Mouse (Mus musculus) midbrain, embryonic 15.5 days (tissue): ENCODE results near the gene Nr1h2. TPM values are rescaled to one million over a fixed set of nuclear protein-coding genes. Genes with fewer than 3 reads are reported as not detected.

ENCODE experiments used
- ATAC-seq: fragments of 200-750 bp; cut with Nextera tagmentation; replicated peaks from 2 replicates; pipeline ENCODE4 v1.8.0; 2017; ENCODE audit warnings: moderate TSS enrichment
- H3K27ac ChIP-seq: fragments of 300-500 bp; sonication (generic); 2 replicates; pipeline ENCODE4 v1.5.1; 2015; ENCODE audit warnings: mild to moderate bottlenecking, inconsistent platforms
- H3K27me3 ChIP-seq: fragments of 300-500 bp; sonication (generic); replicated peaks from 2 replicates; pipeline ENCODE4 v1.6.1; 2015; ENCODE audit warnings: inconsistent platforms
- H3K36me3 ChIP-seq: fragments of 300-500 bp; sonication (generic); replicated peaks from 2 replicates; pipeline ENCODE4 v1.6.1; 2015; ENCODE audit warnings: inconsistent platforms
- H3K4me1 ChIP-seq: fragments of 300-500 bp; sonication (generic); 2 replicates; pipeline ENCODE4 v1.6.1; 2015; ENCODE audit warnings: inconsistent platforms
- H3K4me2 ChIP-seq: fragments of 300-500 bp; sonication (generic); 2 replicates; pipeline ENCODE4 v1.6.1; 2015; ENCODE audit warnings: inconsistent platforms, mild to moderate bottlenecking, moderate library complexity
- H3K4me3 ChIP-seq: fragments of 300-500 bp; sonication (generic); 2 replicates; pipeline ENCODE4 v1.5.1; 2015; ENCODE audit warnings: mild to moderate bottlenecking, inconsistent platforms
- H3K9ac ChIP-seq: fragments of 300-500 bp; sonication (generic); 2 replicates; pipeline ENCODE4 v1.6.1; 2015; ENCODE audit warnings: mild to moderate bottlenecking, inconsistent platforms
- H3K9me3 ChIP-seq: fragments of 300-500 bp; sonication (generic); 2 replicates; pipeline ENCODE4 v1.6.1; 2016; ENCODE audit warnings: inconsistent platforms
- WGBS: fragments of 180-500 bp; shearing (Covaris S2); methylation state at CpG from one replicate; pipeline ENCODE4 v1.1.7; 2015; ENCODE audit warnings: mixed read lengths; 5-methylcytosine and 5-hydroxymethylcytosine counted together
- polyA plus RNA-seq: library from polyadenylated mRNA; unstranded; fragments of >200 nt; fragmentation: Nextera tagmentation; extraction: Ambion mirVana; gene quantifications from 2 replicates; pipeline ENCODE4 v1.2.1, GENCODE M21; 2015

The Nr1h2 gene
- polyA plus RNA-seq, 1 experiment from 2014 or later: 61.1 TPM

DNA sequence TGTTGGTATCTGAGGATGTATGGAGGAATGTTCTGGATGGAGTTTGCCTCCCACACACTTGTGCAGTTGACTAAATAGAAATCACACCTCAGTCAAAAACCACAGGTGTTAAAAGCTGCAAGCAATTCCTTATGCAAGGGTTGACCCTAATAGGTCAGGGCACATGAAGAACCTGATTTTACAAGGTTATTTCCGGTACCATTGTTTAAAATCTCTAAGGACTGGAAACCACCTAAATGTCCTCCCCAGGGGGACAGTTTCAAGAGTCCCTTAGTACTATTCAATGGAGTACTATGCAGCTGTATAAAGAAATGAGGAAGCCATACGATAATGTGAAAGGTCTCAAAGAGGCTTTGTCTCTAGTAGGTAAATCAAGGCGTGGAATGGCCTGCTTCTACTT lies 7.5 kb downstream of the Nr1h2 start:
- ATAC-seq: no peak
- H3K36me3 ChIP-seq: peaks cover 11% of the 10 kb centered on the region; the same call in 1 of the 2 replicates
- H3K27ac ChIP-seq: no peak overlapping the region
- no peak overlapping the region for H3K4me2 ChIP-seq
- WGBS: 97% methylated on average over 3 of the region's 3 CpGs
- no peak overlapping the region for H3K4me3 ChIP-seq
- peaks cover 13% of the 10 kb centered on the region for H3K4me1 ChIP-seq
- no peaks in the 10 kb centered on the region for H3K9me3 ChIP-seq
- no peaks in the 10 kb centered on the region for H3K27me3 ChIP-seq
- H3K9ac ChIP-seq: no peak overlapping the region

DNA sequence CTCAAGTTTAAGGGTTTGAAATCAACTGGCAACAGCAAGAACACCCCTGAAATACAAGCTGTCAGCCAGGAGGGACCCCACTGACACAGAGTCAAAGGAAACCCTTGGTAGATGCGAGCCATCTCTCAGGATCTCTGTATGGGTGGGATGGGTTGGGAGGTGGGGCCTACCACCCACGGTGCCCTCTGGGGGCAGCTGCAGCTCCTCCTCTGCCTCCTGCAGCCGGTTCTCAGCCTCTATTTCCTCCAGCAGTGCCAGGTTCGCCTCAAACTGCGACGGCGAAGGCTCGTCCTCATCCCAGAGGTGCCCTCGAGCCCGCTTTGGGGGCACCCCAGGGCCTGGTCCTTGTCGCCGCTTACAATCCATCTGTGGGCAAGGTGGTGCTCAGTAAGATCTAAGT lies 10.7 kb downstream of the Nr1h2 start:
- no peak overlapping the region for H3K4me2 ChIP-seq
- no peak overlapping the region for H3K9ac ChIP-seq
- no peak for ATAC-seq
- no peaks in the 10 kb centered on the region for H3K36me3 ChIP-seq
- no peaks in the 10 kb centered on the region for H3K27me3 ChIP-seq
- H3K4me1 ChIP-seq: peaks cover 9% of the 10 kb centered on the region
- H3K9me3 ChIP-seq: no peaks in the 10 kb centered on the region
- WGBS: 82% methylated on average over 12 of the region's 12 CpGs
- no peak overlapping the region for H3K4me3 ChIP-seq
- no peak overlapping the region for H3K27ac ChIP-seq

DNA sequence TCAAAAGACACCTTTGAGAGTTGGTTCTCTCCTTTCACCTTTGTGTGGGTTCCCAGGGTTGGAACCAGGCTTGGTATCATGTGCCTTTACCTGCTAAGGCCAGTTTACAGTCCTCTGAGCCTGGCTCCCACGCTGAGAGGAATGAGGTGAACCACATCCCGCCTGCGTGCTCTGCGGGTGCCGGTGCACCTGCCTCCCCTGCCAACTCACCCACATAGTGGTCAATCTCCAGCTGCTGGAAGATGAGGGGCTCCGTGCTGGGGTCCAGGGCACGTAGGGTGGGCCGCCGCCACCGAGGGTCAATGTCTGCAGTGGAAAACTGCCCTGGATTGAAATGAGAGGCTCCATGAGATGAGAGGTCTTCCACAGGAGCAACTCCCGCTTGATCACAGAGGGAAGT lies 11.2 kb downstream of the Nr1h2 start:
- H3K36me3 ChIP-seq: no peaks in the 10 kb centered on the region
- no peaks in the 10 kb centered on the region for H3K27me3 ChIP-seq
- H3K27ac ChIP-seq: no peak overlapping the region
- peaks cover 4% of the 10 kb centered on the region for H3K4me1 ChIP-seq
- H3K9me3 ChIP-seq: no peaks in the 10 kb centered on the region
- no peak overlapping the region for H3K4me2 ChIP-seq
- 95% methylated on average over 11 of the region's 11 CpGs for WGBS
- H3K9ac ChIP-seq: no peak overlapping the region
- no peak for ATAC-seq
- H3K4me3 ChIP-seq: no peak overlapping the region

DNA sequence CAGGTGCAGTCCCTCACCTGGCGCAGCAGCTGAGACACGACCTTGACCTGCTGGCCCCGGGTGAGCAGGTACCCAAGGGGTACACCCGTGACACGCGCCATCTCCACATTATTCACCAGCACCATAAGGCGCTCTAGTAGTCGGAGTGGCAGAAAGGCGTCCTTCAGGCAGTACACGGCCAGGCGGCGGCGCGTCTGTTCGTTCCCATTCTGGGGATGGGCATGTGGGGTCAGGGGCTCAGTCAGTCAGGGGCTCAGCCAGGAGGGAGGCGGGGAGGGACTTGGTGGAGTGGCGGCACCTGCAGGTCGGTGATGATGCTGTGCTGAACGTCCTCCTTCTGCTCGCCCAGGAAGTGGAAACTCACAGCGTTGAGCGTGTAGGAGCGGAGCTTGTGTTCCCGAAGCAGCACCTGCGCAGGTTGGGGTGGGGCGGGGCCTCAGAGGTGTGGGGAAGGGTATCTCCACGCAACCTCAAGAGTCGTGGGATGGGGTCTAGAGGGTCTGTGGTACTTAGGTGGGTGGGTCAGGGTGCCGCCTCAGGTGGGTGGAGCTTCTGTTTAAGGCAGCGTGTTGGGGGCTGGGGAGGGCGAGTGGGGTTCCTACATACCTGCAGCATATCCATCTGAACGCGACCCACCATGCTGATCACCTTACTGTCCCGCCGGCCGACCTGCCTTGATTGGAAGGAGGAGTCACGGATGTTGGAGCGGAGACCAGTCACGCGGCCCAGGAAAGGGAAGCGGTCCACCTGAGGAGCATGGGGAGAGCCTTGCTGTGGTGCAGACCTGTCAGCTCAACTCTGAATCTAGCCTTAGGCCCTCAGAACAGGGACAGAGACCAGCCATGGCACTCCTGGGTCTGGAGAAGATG lies 14.8 kb downstream of the Nr1h2 start:
- H3K4me3 ChIP-seq: no peak overlapping the region
- H3K27me3 ChIP-seq: no peaks in the 10 kb centered on the region
- no peaks in the 10 kb centered on the region for H3K36me3 ChIP-seq
- no peak overlapping the region for H3K4me2 ChIP-seq
- no peak overlapping the region for H3K9ac ChIP-seq
- ATAC-seq: no peak; the same call in 1 of the 2 replicates
- H3K4me1 ChIP-seq: no peaks in the 10 kb centered on the region
- 92% methylated on average over 41 of the region's 41 CpGs for WGBS
- H3K9me3 ChIP-seq: no peaks in the 10 kb centered on the region
- H3K27ac ChIP-seq: no peak overlapping the region

DNA sequence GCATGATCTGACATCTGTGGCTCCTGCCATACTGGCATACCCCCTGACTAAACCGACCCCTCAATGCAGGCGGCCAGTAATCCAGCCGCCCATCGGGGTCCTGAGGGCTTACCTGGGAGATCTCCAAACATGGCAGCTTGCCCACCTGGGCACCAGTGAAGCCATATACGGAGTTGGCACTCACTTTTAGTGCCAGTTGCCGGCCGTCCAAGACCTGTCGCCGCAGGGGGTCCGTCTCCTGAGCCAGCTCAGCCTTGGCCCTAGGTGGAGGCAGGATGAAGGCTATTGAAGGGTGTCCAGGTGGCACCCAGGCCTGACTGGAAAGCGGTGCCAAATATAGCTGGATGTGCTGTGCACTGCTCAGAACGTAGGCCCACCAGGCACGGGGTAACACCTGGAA lies 16.3 kb downstream of the Nr1h2 start:
- no peaks in the 10 kb centered on the region for H3K4me1 ChIP-seq
- WGBS: 93% methylated on average over 13 of the region's 13 CpGs
- H3K36me3 ChIP-seq: no peaks in the 10 kb centered on the region
- no peak overlapping the region for H3K9ac ChIP-seq
- no peaks in the 10 kb centered on the region for H3K9me3 ChIP-seq
- no peaks in the 10 kb centered on the region for H3K27me3 ChIP-seq
- ATAC-seq: no peak
- H3K4me2 ChIP-seq: no peak overlapping the region
- H3K27ac ChIP-seq: no peak overlapping the region
- no peak overlapping the region for H3K4me3 ChIP-seq

DNA sequence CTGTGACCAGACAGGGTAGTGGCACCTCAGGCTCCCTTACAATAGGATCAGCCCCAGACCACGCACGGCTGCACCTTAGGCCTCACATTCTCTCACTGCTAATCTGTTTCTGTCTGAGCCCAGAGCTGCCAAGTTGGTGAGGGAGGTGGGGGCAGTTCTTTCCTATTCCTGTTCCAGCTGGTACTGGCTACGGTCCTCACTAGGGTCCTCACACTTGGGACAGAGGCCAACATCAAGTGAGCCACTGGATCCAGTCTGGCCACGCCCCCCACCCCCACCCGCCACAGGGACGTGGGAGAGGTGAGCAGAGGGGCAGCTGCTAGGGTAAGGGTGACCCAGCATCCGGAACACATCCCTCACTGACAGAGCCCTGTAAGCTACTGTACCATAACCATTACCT lies 16.7 kb downstream of the Nr1h2 start:
- no peak overlapping the region for H3K4me2 ChIP-seq
- no peak for ATAC-seq
- H3K27ac ChIP-seq: no peak overlapping the region
- no peaks in the 10 kb centered on the region for H3K4me1 ChIP-seq
- no peak overlapping the region for H3K4me3 ChIP-seq
- no peaks in the 10 kb centered on the region for H3K9me3 ChIP-seq
- H3K36me3 ChIP-seq: no peaks in the 10 kb centered on the region
- no peak overlapping the region for H3K9ac ChIP-seq
- WGBS: 79% methylated on average over 7 of the region's 7 CpGs
- H3K27me3 ChIP-seq: no peaks in the 10 kb centered on the region

DNA sequence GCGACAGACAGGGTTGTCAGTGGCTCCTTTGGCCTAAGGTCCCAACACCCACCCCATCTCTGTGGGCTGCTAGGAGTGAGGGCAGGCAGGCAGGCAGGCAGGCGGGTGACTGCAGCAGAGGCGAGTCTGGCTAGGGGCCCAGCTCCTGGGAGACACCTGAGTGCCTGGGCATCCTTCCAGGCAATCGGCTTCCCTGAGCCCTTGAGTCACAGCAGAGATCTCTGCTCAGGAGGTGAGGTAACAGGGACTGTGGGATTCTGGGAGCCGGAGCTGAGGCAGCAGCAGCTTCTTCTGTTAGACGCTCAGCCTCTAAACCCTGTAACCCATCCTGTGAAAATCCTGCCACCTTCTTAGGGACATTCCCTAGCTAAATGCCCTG lies 17.2 kb downstream of the Nr1h2 start:
- Histone ChIP-seq H3K9me3 (no peaks in the 10 kb centered on the region), H3K27me3 (no peaks in the 10 kb centered on the region), H3K9ac (no peak overlapping the region), H3K4me1 (no peaks in the 10 kb centered on the region), H3K4me2 (no peak overlapping the region), H3K27ac (no peak overlapping the region), H3K4me3 (no peak overlapping the region), H3K36me3 (no peaks in the 10 kb centered on the region)
- ATAC-seq: no peak
- 86% methylated on average over 6 of the region's 6 CpGs for WGBS

DNA sequence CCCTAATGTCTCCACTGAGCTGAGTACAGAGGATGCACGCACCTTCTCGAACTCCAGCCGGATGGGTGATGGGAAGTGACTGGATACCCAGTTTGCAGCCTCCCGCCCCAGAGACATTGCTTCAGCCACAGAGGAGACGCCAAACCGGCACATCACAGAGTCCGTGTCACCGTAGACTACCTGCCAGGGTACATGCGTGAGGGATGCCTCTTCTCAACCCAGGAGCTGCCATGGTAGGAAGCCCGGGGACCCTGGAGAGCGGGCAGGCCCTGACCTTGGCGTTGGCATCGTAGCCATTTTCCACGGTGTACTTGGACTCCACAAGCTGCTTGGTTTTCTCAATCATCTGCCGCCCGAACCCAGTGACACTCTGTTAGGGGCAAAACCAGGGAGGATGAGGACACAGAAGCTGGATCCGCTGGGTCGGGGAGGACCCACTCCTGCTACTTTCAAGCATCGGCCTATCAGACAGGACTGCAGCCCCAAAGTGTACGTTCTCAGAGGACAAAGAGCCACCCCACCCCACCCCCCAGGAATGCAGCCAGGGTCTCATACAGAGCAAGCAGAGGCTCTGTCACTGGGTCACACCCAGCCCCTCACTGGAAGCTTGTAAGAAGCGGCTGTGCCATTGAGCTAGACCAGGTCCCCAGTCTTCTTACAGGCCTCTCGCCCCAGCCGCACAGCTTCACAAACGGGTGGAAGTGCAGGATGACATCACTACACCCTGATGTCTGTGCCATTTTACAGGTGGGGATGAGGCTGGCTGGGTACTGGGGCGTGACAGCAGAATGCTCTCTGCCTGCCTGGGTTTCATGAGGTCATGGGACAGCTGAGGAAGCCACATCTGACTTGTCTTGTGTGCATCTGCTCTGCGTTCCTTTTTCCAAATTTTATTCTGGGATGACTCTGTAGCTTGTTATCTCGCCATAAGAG lies 17.8 kb downstream of the Nr1h2 start:
- WGBS: 94% methylated on average over 27 of the region's 27 CpGs
- no peak overlapping the region for H3K27ac ChIP-seq
- H3K36me3 ChIP-seq: no peaks in the 10 kb centered on the region
- no peaks in the 10 kb centered on the region for H3K27me3 ChIP-seq
- H3K4me3 ChIP-seq: no peak overlapping the region
- ATAC-seq: no peak
- H3K9me3 ChIP-seq: no peaks in the 10 kb centered on the region
- no peak overlapping the region for H3K4me2 ChIP-seq
- no peaks in the 10 kb centered on the region for H3K4me1 ChIP-seq
- no peak overlapping the region for H3K9ac ChIP-seq

DNA sequence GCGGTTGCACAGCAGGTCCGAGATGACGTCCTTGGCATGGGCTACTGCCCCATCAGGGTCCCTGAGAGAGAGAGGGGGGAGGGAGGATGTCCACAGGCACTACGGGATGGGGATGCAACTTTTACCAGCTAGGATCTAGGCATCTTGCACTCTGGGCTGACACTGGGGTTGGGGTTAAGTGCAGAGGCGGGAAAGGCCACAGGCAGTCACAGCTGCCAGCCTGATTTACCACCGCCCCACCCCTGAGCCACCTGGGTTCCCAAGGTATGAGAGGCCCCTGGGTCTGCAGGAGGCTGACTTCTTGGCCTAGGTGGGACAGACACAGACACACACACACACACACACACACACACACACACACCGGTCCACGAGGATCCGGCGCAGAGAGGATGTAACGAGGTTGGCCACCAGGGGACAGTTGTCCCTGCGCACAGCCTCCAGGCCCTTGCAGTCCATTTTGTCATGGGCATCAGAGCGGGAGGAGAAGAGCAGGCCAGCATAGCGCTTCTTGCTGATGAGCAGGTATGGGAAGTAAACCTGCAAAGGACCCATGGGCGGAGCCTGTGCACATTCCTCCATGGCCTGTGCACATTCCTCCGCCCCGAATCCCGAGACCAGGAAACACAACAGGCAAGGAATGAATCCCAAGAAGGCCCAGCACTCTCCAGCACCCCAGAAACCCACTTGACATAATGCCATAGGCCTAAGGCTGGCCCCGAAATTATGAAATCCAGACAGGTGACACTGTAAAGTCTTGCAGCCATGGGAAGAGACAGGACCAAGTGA lies 18.9 kb downstream of the Nr1h2 start:
- H3K36me3 ChIP-seq: no peaks in the 10 kb centered on the region
- no peaks in the 10 kb centered on the region for H3K4me1 ChIP-seq
- no peaks in the 10 kb centered on the region for H3K9me3 ChIP-seq
- no peak overlapping the region for H3K4me3 ChIP-seq
- no peak for ATAC-seq
- H3K27ac ChIP-seq: no peak overlapping the region
- no peak overlapping the region for H3K4me2 ChIP-seq
- H3K27me3 ChIP-seq: no peaks in the 10 kb centered on the region
- H3K9ac ChIP-seq: no peak overlapping the region
- 89% methylated on average over 19 of the region's 19 CpGs for WGBS

DNA sequence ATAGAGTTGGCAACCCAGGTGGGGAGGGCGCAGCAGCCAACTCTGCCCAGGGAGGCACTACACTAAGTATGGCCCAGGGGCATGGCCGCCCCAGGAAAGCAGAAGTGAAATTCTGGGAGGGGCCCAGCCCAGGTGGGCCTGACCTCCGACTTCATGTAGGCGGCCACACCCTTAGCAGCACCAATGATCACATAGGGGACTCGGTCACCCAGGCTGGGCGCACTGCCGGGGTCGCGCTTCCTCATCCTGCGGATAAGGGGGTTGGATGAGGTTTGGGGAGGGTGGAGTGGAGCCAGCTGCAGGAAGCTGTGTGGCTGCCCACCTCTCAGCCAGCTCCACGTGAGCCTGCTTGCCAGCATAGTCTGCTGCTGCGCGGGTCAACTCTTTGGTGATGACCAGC lies 19.5 kb downstream of the Nr1h2 start:
- Histone ChIP-seq H3K27ac (no peak overlapping the region), H3K9me3 (no peaks in the 10 kb centered on the region), H3K4me2 (no peak overlapping the region), H3K4me1 (no peaks in the 10 kb centered on the region), H3K9ac (no peak overlapping the region), H3K27me3 (peaks cover 5% of the 10 kb centered on the region; the same call in 1 of the 2 replicates), H3K36me3 (no peaks in the 10 kb centered on the region), H3K4me3 (no peak overlapping the region)
- 95% methylated on average over 13 of the region's 13 CpGs for WGBS
- no peak for ATAC-seq

DNA sequence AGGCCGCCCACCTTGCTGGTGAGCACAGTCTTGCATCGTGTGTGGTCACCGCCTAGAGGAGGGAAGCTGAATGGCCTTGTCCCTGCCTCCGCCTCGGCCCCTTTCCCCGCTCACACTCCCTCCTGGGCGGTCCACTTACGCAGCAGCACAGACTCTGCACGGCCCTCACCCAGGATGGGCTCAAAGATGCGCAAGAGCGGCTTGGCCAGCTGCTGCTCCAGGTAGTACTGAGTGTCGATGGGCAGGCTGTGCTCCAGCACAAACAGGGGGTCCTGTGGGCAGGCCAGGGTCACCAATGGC lies 20.1 kb downstream of the Nr1h2 start:
- Histone ChIP-seq H3K4me3 (no peak overlapping the region), H3K27me3 (peaks cover 10% of the 10 kb centered on the region), H3K27ac (no peak overlapping the region), H3K9ac (no peak overlapping the region), H3K4me1 (no peaks in the 10 kb centered on the region), H3K36me3 (no peaks in the 10 kb centered on the region), H3K4me2 (no peak overlapping the region), H3K9me3 (no peaks in the 10 kb centered on the region)
- 75% methylated on average over 12 of the region's 12 CpGs for WGBS
- ATAC-seq: no peak
